9 mouse cellular contexts compared by ENCODE assay signal in the genomic region with DNA sequence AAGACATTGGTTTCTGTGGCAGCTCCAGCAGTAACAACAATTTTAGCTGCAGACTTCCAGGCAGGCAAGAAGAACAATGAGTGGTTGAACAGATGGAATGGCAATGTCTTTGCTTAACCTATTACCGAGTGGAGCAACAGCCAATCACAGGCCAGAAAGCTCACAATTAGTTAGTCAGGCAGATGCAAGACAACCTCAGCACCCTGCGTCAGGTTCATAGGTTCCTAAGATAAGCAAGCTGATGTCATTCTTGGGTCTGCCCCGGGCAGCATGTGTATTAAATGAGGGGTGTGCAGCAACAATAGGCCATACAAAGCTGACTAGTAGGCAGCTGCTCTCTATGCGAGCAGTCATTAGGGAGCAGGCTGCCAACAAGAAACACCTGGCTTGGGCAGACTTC. TPM values are rescaled to one million over a fixed set of nuclear protein-coding genes. Genes with fewer than 3 reads are reported as not detected.
A peak's percentile ranks its signal among the peaks of the same experiment; 100 is the strongest.
DNase-seq lines count a peak whose midpoint lies in the region; ATAC-seq lines count a peak whose summit lies in the region.
"Had no signal": no experiment of that assay in that cellular context is flagged by ENCODE, and none has a peak within 500 bp of the region (broad histone marks: within the 10 kb centered on the region; RNA-seq: fewer than 3 reads in every experiment).

No protein-coding gene starts in this region.

- no peaks in the 10 kb centered on the region for H3K9me3 ChIP-seq in midbrain, embryonic 12.5 days

- H3K36me3 ChIP-seq in midbrain, embryonic 12.5 days, result peaks cover under 1% of the 10 kb centered on the region

- intact Hi-C loops in heart, postnatal 10 days (cut with DNase I), result no loop called here

- H3K9ac ChIP-seq in midbrain, embryonic 12.5 days (replicated peaks), result peak overlapping the region; percentile 60

- H3K4me2 ChIP-seq in midbrain, embryonic 12.5 days (replicated peaks), result peak overlapping the region; percentile 58

- H3K27ac ChIP-seq in midbrain, embryonic 12.5 days (replicated peaks), result peak overlapping the region; percentile 92

- WGBS in midbrain, embryonic 12.5 days, result 12% methylated on average over 4 of the region's 4 CpGs

- ATAC-seq in midbrain, embryonic 12.5 days (ENCODE audit: low FRiP score, low read depth), result peak; percentile 87

- H3K4me1 ChIP-seq in midbrain, embryonic 12.5 days, result peaks cover 56% of the 10 kb centered on the region

- H3K27me3 ChIP-seq in midbrain, embryonic 12.5 days, result no peaks in the 10 kb centered on the region

- peak; percentile 75 for DNase-seq in Muller cell, postnatal 12 days (ENCODE audit: inconsistent ontology term)
- peak; percentile 67 for DNase-seq in embryo, embryonic 11 days
- DNase-seq in heart, postnatal 10 days, result peak; percentile 28 to 40
- DNase-seq in right cerebral cortex, postnatal 25 days, result no peak
- DNase-seq in MN1 (ENCODE audit: low spot score), result no peak
- no peak for DNase-seq in layer of hippocampus, adult 9-10 months (ENCODE audit: low spot score)
- DNase-seq in spleen, postnatal 36 days (ENCODE audit: low spot score in 2 of 2), result no peak
- DNase-seq: layer of hippocampus, postnatal 36 days had no signal

- H3K4me3 ChIP-seq in midbrain, embryonic 12.5 days, result peak overlapping the region; percentile 47

RNA-seq across cellular contexts. Expression of a gene that starts 19.1 kb away (rescaled TPM):
- total RNA-seq in heart, postnatal 10 days (2021), result 10 to 100 TPM; 11.9 to 14.1 TPM
- 14.9 and 15.5 TPM in 2 replicates for polyA plus RNA-seq in midbrain, embryonic 12.5 days (2016; fragmentation: Nextera tagmentation; extraction: Ambion mirVana)

Comparison
In these comparisons a context has a peak if more than half of its experiments do, and no peak if none do; other contexts are left out.
1. DNase-seq: peak in Muller cell, postnatal 12 days (single experiment), embryo, embryonic 11 days (single experiment) and heart, postnatal 10 days (2 of 2); none in right cerebral cortex, postnatal 25 days (single experiment), MN1 (single experiment), layer of hippocampus, adult 9-10 months (single experiment) and spleen, postnatal 36 days (0 of 2).